Mouse (Mus musculus) cortical plate, adult 2 months (tissue): ENCODE data around the gene Cpne5.
"Not testable (repeated sequence)": the region's sequence is repeated elsewhere in the genome, so short reads cannot be mapped to it uniquely, and the experiment has no call there.

Experiments used
- CTCF ChIP-seq: fragments of 200-500 bp; IDR thresholded peaks from 2 replicates; pipeline ENCODE4 v1.5.1; 2011; ENCODE audit warnings: mild to moderate bottlenecking, control low read depth, low read length; ENCODE audit not compliant: insufficient read depth; ENCODE audit errors: extremely low read depth
- POLR2A ChIP-seq: fragments of 200-500 bp; IDR thresholded peaks from 2 replicates; pipeline ENCODE4 v1.6.1; 2011; ENCODE audit warnings: mild to moderate bottlenecking, low read length, control low read depth; ENCODE audit not compliant: insufficient read depth; ENCODE audit errors: extremely low read depth

GRCm38 (mm10) chr17:29251006-29251405, 13.0 kb upstream of the Cpne5 start:
- not testable (repeated sequence) for TF ChIP-seq CTCF, POLR2A
